Mouse (Mus musculus): ENCODE measurements around the gene Ccdc88c.

DNA sequence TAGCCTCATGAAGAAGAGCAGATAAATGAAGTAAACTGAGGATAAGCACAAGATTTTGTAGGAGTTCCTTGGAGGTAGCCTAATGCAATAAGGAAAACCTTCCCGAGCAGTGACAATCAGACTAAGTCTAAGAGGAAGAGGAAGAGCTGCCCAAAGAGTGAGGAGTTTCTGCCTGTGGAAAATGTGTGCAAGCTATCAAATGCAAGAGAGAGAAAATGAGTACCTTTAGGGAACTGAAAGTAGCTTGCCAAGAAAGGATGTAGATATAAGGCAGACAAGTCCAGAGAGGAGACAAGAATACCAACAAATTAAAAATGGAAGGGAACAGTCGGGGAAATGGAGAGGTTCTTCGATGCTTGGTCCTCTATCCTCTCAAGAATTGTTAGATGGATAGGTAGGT, 143.3 kb downstream of the Ccdc88c start:
- no peak for TF ChIP-seq CTCF (IDR thresholded peaks at IDR 0.05; ENCODE audit: low read depth)
- no peak for TF ChIP-seq EP300 (IDR thresholded peaks at IDR 0.05; ENCODE audit: low read depth)

All from liver, embryonic 14.5 days (tissue).